Mouse (Mus musculus) embryo, embryonic 9.5 days (tissue): ENCODE measurements around the gene Dand5.

ENCODE experiments used
- DNase-seq: peaks from one replicate; pipeline ENCODE4 v3.0.0-alpha.2; 2017; ENCODE audit errors: extremely low spot score

Gene Dand5

GRCm38 (mm10) chr8:84770100-84770953 is 52.3 kb downstream of the Dand5 start:
- no peak for DNase-seq

GRCm38 (mm10) chr8:84769324-84769723 is 53.3 kb downstream of the Dand5 start:
- no peak for DNase-seq

GRCm38 (mm10) chr8:84768343-84769095 is 54.1 kb downstream of the Dand5 start:
- DNase-seq = no peak

GRCm38 (mm10) chr8:84767221-84767620 is 55.4 kb downstream of the Dand5 start:
- no peak for DNase-seq

GRCm38 (mm10) chr8:84766422-84766821 is 56.2 kb downstream of the Dand5 start:
- no peak for DNase-seq

GRCm38 (mm10) chr8:84765629-84766028 is 57.0 kb downstream of the Dand5 start:
- DNase-seq = no peak
